Mouse (Mus musculus): ENCODE measurements at regions not wholly inside any gene's neighbourhood (a gene's known extent, or its start where the extent isn't known, plus 50 kb on each side); places are given as distances from the start of the nearest gene placed in this dataset.

DNA sequence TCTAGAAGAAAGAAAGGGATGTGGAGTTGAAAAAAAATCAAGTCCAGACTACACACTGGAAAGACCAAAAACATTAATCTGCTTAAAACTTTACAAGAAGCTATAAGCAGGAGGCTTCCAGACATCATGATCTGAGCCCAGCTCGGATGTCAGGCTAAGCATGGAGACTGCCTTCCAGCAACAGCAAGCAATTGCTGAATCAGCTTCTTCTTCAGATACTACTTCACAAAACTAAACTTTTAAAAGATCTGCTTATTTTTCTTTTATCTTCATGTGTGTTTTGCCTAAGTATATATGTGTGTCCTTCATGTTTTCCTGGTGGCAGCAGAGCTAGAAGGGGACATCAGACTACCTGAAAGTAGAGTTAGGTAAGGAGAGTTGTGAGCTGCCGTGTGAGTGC is 266.6 kb upstream of the 4930412O13Rik start:
- no peak overlapping the region for H3K27ac ChIP-seq (replicated peaks)
- no peak overlapping the region for H3K9ac ChIP-seq (replicated peaks)
- H3K27me3 ChIP-seq, result no peaks in the 10 kb centered on the region
- no peaks in the 10 kb centered on the region for H3K4me1 ChIP-seq
- H3K36me3 ChIP-seq, result no peaks in the 10 kb centered on the region
- H3K9me3 ChIP-seq, result no peaks in the 10 kb centered on the region
- 80% methylated on average over 2 of the region's 2 CpGs for WGBS
- no peak overlapping the region for H3K4me2 ChIP-seq (replicated peaks)
- no peak for ATAC-seq (ENCODE audit: low FRiP score, low read depth)
- H3K4me3 ChIP-seq, result no peak overlapping the region

DNA sequence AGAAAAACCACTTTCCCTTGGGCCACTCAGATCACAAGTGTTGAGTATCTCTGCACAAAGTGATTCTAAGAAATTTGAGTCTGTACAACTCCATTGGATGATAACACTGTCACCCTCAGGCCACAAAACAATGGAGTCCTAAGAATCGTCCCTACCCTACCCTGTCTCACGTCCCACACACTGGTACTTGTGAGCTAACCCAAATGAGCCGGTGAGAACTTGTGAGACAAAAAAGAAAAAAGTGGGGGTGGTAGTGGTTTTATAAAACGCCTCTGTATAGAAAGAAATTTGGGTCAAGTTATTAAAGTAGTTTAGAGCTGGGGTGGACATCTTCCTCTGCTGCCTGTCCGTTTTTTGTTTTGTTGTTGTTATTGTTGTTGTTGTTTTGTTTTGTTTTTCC is 264.8 kb upstream of the 4930412O13Rik start:
- no peaks in the 10 kb centered on the region for H3K9me3 ChIP-seq
- no peak for ATAC-seq (ENCODE audit: low FRiP score, low read depth)
- no peaks in the 10 kb centered on the region for H3K4me1 ChIP-seq
- 80% methylated on average over 5 of the region's 5 CpGs for WGBS
- no peak overlapping the region for H3K9ac ChIP-seq (replicated peaks)
- no peak overlapping the region for H3K27ac ChIP-seq (replicated peaks)
- H3K36me3 ChIP-seq, result no peaks in the 10 kb centered on the region
- no peak overlapping the region for H3K4me3 ChIP-seq
- H3K27me3 ChIP-seq, result no peaks in the 10 kb centered on the region
- H3K4me2 ChIP-seq (replicated peaks), result no peak overlapping the region

DNA sequence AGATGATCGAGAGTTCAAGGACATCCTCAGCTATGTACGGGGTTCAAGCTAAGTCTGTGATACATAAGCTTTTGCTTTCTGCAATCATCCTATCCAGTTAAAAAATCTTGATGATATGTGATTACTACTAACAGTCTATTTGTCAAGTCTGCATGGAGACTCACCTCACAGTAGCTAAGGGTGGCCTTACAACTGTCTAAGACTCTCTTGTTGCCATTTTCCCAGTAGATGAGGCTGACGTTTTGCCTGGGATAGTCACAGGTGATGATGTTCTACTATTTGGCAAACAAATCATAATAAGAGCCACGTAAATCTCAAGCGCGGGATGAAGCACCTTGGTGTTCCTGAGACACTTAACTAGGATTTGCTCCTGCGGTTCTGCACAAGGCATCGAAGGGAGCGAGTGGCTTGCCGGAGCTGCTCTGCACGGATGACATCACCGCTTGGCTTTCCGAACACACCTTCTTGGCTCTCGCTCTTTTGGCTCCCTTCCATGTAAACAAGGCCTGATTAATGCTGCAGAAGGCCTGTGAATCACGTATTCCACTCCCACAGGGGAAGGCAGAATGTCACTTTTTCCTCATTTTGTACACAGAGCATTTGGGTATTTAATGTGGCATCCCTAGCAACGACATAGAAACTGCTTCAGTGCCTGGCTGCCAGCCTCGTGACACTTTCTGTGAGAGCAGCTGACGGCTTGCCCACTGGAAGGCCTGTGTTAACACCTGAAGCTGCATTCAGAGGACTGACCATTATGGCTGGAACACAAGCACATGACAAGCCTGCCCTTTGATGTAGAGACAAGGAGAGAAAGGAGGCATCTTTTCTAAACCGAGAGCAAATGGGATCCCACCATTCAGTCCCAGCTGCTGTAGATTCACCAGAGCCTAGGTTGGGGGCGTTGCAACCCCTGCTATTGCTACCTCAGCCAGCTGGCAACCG is 260.5 kb upstream of the 4930412O13Rik start:
- Histone ChIP-seq H3K27ac (replicated peaks) (no peak overlapping the region), H3K4me2 (replicated peaks) (no peak overlapping the region), H3K27me3 (no peaks in the 10 kb centered on the region), H3K9ac (replicated peaks) (no peak overlapping the region), H3K4me3 (no peak overlapping the region), H3K36me3 (no peaks in the 10 kb centered on the region), H3K4me1 (no peaks in the 10 kb centered on the region), H3K9me3 (no peaks in the 10 kb centered on the region)
- ATAC-seq (ENCODE audit: low FRiP score, low read depth), result peak; percentile 65
- 84% methylated on average over 21 of the region's 21 CpGs for WGBS

DNA sequence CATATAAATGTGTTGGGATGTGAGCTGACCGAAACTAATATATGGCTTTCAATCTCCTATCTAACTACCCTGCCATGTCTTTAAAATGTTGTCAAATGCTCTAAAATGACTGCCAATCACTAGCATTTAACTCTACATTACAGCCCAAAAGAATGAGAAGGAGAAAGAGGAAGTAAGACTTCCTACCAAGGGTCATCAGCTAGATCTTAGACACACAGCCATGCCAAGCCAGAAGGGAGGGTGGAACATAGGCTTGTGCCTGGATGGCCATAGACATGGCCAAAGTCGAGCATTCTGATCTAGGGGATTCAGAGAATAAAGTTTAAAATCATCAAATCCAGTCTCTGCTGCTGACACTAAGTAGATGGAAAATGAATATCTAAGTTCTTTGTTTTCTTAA is 257.4 kb upstream of the 4930412O13Rik start:
- H3K9me3 ChIP-seq, result no peaks in the 10 kb centered on the region
- H3K4me3 ChIP-seq, result no peak overlapping the region
- H3K4me1 ChIP-seq, result no peaks in the 10 kb centered on the region
- no peak overlapping the region for H3K27ac ChIP-seq (replicated peaks)
- H3K27me3 ChIP-seq, result no peaks in the 10 kb centered on the region
- no peak for ATAC-seq (ENCODE audit: low FRiP score, low read depth)
- no peak overlapping the region for H3K4me2 ChIP-seq (replicated peaks)
- WGBS, result 86% methylated on average over 2 of the region's 2 CpGs
- H3K36me3 ChIP-seq, result no peaks in the 10 kb centered on the region
- no peak overlapping the region for H3K9ac ChIP-seq (replicated peaks)

DNA sequence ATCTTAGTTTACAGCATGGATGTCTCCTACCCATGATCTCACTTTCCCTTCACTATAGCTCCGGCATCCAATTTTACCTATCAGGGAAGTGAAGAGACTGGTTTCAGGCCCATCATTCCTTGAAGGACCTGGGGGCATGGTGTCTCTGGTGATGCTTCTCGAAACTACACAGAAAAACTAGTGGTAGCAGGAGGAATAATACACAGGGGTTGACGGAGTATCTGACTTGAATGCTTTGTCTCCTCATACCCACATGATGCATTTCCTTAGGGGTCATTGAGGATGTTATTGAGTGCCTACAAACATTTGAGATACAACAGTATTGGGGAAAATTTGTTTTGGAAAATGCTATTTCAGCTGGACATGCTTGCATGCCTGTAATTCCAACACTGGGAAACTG is 253.0 kb upstream of the 4930412O13Rik start:
- 89% methylated on average over 3 of the region's 3 CpGs for WGBS
- H3K9me3 ChIP-seq, result no peaks in the 10 kb centered on the region
- no peak for ATAC-seq (ENCODE audit: low FRiP score, low read depth)
- H3K4me3 ChIP-seq, result no peak overlapping the region
- peaks cover 6% of the 10 kb centered on the region for H3K4me1 ChIP-seq
- no peak overlapping the region for H3K9ac ChIP-seq (replicated peaks)
- H3K27ac ChIP-seq (replicated peaks), result no peak overlapping the region
- no peak overlapping the region for H3K4me2 ChIP-seq (replicated peaks)
- H3K36me3 ChIP-seq, result no peaks in the 10 kb centered on the region
- 0 out of 2 replicates have a peak, but pooled peaks cover 1% of the 10 kb centered on the region for H3K27me3 ChIP-seq

DNA sequence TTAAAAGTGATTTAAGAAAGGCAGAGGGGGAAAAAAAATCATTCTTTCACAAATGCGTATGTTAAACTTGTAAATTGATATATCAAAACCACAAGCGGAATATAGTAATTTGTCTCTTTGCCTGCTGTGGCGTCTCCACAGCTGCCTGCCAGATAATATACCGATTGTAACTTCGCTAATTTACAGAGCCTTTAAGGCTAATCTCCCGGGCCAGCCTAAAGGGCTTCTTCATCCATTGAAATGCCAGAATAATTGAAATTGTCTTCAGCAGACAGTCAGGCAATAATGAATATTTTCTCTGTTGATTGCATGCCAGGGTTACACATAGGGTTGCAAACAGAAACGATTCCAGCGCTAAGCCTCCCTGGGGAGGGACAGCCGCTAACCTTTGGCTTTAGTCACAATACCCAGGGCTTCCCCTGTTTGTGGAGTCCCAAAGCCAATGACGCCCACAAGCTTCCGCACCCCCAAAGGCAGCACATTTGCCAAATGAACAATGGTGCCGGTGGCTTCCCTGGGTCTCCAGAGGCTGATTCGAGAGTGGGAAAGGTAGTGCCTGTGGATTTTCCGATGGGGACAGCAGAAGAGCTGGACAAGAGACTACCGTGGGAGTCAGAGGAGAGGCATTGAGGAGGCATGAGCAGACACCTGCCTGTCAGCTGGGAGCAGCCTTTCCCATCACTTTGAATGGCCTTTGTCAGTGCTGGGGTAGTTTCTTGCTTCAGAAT is 248.2 kb upstream of the 4930412O13Rik start:
- peak; percentile 62 for ATAC-seq (ENCODE audit: low FRiP score, low read depth)
- Histone ChIP-seq H3K27ac (replicated peaks) (peak overlapping the region; percentile 46; the same call in 1 of the 2 replicates), H3K4me1 (peaks cover 12% of the 10 kb centered on the region), H3K4me2 (replicated peaks) (peak overlapping the region; percentile 54), H3K4me3 (peak overlapping the region; percentile 24), H3K27me3 (0 out of 2 replicates have a peak, but pooled peaks cover 3% of the 10 kb centered on the region), H3K36me3 (no peaks in the 10 kb centered on the region), H3K9ac (replicated peaks) (peak overlapping the region; percentile 39), H3K9me3 (no peaks in the 10 kb centered on the region)
- WGBS, result 11% methylated on average over 15 of the region's 15 CpGs

DNA sequence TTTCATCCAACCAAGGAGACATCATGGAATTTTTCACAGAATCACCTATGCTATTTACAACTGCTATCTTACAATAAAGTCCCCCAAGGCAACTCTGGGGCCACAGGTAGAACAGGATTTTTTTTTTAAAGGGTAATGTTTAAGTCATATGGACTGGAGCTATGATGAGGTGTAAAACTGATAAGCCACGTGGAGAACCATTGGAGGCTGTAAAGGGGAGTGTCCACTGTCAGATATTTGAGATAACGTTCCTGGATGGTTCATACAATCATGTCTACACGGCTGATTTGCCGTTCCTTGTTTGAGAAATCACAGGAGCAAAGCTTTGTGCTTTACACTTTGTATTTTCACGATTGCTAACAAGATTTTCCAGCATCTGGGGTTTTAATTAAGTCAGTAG is 241.8 kb upstream of the 4930412O13Rik start:
- no peak overlapping the region for H3K27ac ChIP-seq (replicated peaks)
- H3K9me3 ChIP-seq, result no peaks in the 10 kb centered on the region
- no peak for ATAC-seq (ENCODE audit: low FRiP score, low read depth)
- whole genome bisulfite sequencing, result 42% methylated on average over 5 of the region's 5 CpGs
- no peak overlapping the region for H3K4me2 ChIP-seq (replicated peaks)
- H3K27me3 ChIP-seq, result no peaks in the 10 kb centered on the region
- H3K4me1 ChIP-seq, result no peaks in the 10 kb centered on the region
- H3K9ac ChIP-seq (replicated peaks), result no peak overlapping the region
- H3K36me3 ChIP-seq, result no peaks in the 10 kb centered on the region
- H3K4me3 ChIP-seq, result no peak overlapping the region

DNA sequence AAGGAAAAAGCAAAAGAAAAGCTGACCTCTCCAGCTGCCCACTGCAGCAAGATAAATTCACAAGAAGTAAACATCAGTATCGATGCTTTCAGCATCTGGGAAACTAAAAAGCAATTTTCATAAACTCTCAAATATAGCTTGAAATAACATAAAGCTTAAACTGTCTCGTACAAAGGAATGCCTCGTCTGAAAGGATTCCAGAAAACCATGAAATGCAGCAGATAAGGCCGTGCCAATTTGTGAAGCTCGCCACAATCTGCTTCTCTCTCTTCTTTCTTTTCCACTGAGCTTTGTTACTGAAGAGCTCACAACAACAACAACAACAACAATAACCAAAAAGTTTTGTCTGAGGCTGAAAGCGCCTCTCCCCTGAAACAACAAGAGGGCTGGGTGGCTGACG is 239.4 kb upstream of the 4930412O13Rik start:
- Histone ChIP-seq H3K27ac (replicated peaks) (no peak overlapping the region), H3K9me3 (no peaks in the 10 kb centered on the region), H3K4me3 (no peak overlapping the region), H3K9ac (replicated peaks) (no peak overlapping the region), H3K4me2 (replicated peaks) (no peak overlapping the region), H3K27me3 (no peaks in the 10 kb centered on the region; the same call in 1 of the 2 replicates), H3K4me1 (no peaks in the 10 kb centered on the region), H3K36me3 (no peaks in the 10 kb centered on the region)
- no peak for ATAC-seq (ENCODE audit: low FRiP score, low read depth)
- WGBS, result 71% methylated on average over 7 of the region's 7 CpGs

DNA sequence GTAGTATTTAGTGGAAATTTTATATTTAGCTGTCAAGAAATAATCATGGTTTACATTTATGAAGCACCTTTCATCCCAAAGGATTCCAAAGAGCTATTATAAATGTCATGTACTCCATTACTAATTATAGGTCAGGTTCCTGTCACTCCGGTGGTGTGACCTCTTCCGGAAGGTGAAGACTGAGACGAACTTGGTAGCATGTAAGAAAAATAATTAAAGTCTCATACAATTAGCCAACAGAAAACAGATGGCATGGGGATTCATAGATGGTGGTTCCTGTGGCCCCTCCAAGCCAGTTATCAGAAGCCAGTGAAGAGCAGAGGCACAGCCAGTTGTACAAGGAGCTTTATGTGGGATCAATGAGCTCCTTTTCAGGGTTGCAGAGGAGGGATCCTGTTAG is 238.6 kb upstream of the 4930412O13Rik start:
- no peaks in the 10 kb centered on the region for H3K36me3 ChIP-seq
- H3K4me1 ChIP-seq, result peaks cover 2% of the 10 kb centered on the region; the same call in 1 of the 2 replicates
- H3K27me3 ChIP-seq, result no peaks in the 10 kb centered on the region; the same call in 1 of the 2 replicates
- H3K4me3 ChIP-seq, result no peak overlapping the region
- WGBS, result 81% methylated on average over 3 of the region's 3 CpGs
- H3K9ac ChIP-seq (replicated peaks), result no peak overlapping the region
- no peak for ATAC-seq (ENCODE audit: low FRiP score, low read depth)
- H3K27ac ChIP-seq (replicated peaks), result no peak overlapping the region
- H3K4me2 ChIP-seq (replicated peaks), result no peak overlapping the region
- no peaks in the 10 kb centered on the region for H3K9me3 ChIP-seq

DNA sequence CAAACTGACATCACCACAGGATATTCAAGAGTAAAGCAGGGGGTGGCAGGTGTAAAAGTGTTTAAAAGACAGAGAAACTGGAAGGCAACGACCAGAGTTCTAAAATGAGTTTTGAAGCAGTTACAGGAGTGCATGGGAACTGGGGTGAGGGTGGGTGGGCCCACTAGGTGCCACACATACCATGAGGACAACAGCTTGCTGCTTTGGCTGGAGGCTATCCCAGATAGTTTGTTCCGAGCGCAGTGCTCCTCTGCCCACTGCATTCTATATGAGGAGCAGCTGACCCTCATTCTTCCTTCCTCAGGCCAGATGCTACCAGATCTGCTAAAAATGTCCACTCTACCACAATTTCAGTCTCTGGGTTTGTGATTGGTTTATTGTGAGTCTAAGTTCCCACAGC is 234.6 kb upstream of the 4930412O13Rik start:
- Histone ChIP-seq H3K27ac (replicated peaks) (no peak overlapping the region), H3K36me3 (no peaks in the 10 kb centered on the region), H3K4me2 (replicated peaks) (no peak overlapping the region), H3K27me3 (no peaks in the 10 kb centered on the region; the same call in 1 of the 2 replicates), H3K4me3 (no peak overlapping the region), H3K9ac (replicated peaks) (no peak overlapping the region), H3K4me1 (peaks cover 2% of the 10 kb centered on the region; the same call in 1 of the 2 replicates), H3K9me3 (no peaks in the 10 kb centered on the region)
- no peak for ATAC-seq (ENCODE audit: low FRiP score, low read depth)
- WGBS, result 71% methylated on average over 3 of the region's 3 CpGs

DNA sequence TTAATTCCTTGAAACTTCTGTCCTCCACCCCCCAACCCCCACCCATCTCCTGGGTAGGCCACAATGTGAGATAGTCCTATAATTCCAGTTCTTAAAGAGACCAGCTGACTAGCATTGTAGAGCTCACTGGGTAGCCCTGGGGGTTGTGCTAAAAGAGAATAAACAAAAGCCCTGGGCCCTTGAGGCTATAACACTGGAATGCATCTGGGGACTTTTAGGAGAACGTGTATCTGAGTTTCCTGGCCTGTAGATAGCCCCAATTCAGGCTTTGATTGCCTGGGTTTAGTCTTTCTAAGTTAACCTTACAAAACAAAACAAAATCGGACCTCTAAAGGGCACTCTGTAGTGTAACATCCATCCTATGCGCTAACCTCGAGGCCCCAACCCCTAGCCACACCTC is 234.1 kb upstream of the 4930412O13Rik start:
- Histone ChIP-seq H3K4me3 (no peak overlapping the region), H3K36me3 (no peaks in the 10 kb centered on the region), H3K4me1 (peaks cover 2% of the 10 kb centered on the region; the same call in 1 of the 2 replicates), H3K4me2 (replicated peaks) (no peak overlapping the region), H3K9ac (replicated peaks) (no peak overlapping the region), H3K9me3 (no peaks in the 10 kb centered on the region), H3K27me3 (no peaks in the 10 kb centered on the region; the same call in 1 of the 2 replicates), H3K27ac (replicated peaks) (no peak overlapping the region)
- ATAC-seq (ENCODE audit: low FRiP score, low read depth), result no peak
- 17% methylated on average over 4 of the region's 4 CpGs for WGBS

DNA sequence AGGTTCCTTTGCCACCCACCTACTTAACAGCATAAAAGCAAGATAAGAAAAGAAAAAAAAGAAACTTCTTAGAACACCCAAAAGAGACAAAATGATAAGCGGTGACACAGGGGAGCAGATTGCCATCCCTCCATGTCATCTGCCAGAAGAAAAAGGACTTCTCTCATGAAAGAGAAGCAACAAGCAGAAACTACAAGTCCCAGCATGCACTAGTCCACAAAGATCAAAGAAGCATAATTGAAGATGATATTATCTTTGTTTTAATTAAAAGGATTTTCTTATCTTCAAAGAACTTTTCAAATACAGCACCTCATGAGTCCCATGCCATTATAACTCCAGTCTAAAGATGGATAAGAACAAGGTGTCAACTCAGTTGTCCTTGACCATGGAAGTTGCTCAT is 231.0 kb upstream of the 4930412O13Rik start:
- peaks cover 2% of the 10 kb centered on the region; the same call in 1 of the 2 replicates for H3K4me1 ChIP-seq
- H3K27me3 ChIP-seq, result no peaks in the 10 kb centered on the region; the same call in 1 of the 2 replicates
- no peak overlapping the region for H3K4me2 ChIP-seq (replicated peaks)
- H3K4me3 ChIP-seq, result no peak overlapping the region
- no peaks in the 10 kb centered on the region for H3K9me3 ChIP-seq
- H3K36me3 ChIP-seq, result no peaks in the 10 kb centered on the region
- no peak for ATAC-seq (ENCODE audit: low FRiP score, low read depth)
- WGBS, result 94% methylated on average over 1 of the region's 1 CpGs
- H3K9ac ChIP-seq (replicated peaks), result no peak overlapping the region
- no peak overlapping the region for H3K27ac ChIP-seq (replicated peaks)

Data from midbrain, embryonic 12.5 days (tissue).